Mouse (Mus musculus): Measurements from ENCODE around the gene Ccdc62.

Ccdc62 gene

DNA sequence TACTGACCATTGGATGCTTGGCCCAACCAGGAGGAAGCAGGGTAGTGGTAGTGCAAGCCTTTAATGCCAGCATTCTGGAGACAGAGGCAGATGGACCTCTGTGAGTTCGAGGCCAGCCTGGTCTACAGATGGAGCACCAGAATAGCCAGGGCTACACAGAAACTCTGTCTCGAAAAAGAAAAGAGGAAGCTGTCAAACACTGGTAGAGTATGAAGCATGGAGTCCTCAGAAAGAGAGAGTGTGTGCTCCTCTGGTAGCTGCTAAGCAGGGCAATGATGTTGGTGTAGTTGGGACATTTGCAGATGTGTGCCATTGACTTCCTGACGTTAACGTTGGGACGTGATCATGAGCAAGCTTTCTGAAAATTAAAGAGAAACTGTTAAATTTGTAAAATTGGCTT lies 8.0 kb downstream of the Ccdc62 start:
- DNase-seq = no peak

DNA sequence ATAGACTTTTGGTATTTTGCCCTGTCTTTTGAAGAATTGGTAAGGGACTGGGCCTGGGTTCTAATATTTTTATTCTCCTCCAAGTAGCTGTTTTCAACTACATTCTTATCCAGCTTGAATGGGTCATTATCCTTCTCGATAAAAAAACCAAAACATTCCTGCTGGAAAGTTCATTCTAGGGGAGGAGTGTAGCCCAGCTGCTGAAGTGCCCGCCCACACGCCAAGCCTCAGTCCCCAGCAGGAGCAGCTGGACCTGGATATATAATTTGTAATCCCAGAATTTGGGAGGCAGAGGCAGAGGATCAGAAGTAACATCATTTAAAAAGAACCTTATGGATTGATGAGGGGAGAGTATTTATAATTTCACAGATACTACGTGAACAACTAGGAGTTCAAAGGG lies 16.1 kb downstream of the Ccdc62 start:
- no peak for DNase-seq

DNA sequence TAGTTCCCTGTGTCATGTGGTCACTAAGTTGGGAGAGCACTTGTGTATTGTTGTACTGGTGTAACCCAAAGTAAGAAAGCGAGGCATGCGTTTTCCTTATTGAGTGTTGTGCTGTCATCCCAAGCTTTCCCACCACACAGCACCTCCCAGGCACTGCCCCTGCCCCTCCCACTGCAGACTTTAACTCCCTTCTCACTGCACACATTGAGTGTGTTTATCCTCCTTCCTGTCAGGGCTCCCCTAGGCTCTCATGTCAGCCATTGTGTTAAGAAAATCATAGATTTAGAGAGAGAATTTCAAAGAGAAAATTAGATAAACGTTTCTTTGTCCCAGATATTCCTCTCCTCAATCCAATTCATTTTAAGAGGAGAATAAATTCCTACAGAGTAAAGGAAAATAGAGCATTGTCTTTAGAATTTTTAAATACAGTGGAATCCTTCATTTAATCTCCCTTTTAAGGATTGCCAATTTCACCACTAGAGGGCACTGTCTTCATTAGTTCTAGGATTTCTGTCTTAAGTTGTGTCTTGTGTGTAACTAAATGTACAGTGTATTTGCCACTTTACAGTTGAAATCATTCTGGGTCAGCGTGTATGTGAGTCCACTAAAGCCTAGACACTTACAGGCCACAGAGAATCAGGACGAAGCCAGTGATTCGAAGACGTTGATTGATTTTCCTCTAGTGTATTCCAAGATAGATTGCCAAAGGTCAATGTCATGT lies 16.7 kb downstream of the Ccdc62 start:
- no peak for DNase-seq

DNA sequence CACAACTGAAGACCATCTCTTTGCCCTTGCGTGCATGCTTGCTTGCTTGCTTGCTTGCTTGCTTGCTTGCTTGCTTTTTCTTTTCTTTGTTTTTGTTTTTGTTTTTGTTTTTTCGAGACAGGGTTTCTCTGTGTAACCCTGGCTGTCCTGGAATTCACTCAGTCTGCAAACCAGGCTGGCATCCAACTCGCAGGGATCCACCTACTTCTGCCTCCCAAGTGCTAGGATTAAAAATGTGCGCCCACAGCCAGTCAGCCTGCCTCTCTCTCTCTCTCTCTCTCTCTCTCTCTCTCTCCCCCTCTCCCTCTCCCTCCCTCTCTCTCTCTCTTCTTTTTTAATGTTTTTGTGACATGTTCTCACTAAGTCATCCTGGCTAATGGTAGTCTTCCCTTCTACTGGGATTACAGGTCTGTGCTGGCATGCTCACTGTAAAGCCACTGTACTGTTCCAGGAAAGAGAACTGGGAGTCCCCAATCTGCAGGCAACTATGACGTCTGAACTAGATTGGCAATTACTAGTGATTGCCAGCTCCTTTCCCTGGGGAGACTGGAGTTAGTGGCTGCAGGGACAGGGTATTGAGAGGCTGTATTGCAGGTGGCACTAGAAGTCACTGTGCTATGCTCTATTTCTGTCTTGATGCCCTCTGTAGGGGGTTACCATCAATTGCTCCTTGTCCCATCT lies 22.0 kb downstream of the Ccdc62 start:
- no peak for DNase-seq

DNA sequence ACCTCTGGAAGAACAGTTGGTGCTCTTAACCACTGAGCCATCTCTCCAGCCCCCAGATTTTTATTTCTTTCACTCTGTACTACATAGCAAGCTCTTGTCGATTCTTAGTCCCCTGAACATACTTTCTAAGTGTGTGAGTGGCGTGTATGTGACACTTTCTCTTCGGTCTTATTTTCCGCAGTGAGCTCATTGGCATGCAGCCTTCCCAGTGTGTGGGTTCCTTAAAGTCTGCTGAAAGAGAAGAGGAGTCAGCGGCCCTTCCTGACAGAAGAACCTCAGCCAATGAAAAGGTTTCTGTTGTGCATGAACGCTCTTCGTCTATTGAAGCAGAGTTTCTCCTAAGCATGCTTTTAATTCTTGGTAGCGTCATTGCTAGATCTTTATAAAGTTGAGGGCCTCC lies 26.7 kb downstream of the Ccdc62 start:
- no peak for DNase-seq

DNA sequence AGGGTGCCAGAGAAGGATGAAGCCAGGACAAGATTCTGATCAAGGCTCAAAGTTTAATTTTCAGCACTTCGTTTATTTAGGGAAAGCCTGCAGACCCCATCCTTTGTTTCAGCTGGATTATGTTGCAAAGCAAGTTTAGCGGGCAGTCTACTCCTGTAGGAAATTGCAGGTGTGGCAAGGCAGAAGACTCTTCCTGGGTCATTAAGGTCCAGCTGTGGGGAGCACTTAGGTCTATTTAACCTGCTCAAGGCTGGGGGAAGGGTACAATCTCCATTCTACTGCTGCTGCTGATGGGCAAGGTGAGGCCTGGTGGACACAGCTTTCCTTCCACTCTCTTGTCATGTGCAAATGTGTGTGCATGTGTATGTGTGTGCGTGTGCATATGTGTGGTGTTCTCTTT lies 28.5 kb downstream of the Ccdc62 start:
- no peak for DNase-seq

DNA sequence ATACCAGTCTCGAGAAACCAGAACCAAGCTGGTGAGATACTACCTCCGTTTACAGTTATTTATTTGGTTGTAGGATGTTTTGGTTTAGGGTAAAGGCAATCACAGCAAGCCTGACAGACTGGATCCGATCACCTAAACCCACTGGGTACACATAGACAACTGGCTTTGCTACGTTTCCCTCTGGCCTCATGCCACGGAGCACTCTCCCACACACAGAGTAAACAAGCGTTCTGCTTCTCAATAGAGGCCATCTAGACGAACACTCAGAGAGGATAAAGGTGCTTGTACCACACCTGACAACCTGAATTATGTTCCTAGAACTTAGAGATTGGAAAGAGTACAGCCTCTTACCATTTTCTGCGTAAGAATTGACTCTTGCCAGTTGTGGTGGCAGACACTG lies 29.6 kb downstream of the Ccdc62 start:
- no peak for DNase-seq

DNA sequence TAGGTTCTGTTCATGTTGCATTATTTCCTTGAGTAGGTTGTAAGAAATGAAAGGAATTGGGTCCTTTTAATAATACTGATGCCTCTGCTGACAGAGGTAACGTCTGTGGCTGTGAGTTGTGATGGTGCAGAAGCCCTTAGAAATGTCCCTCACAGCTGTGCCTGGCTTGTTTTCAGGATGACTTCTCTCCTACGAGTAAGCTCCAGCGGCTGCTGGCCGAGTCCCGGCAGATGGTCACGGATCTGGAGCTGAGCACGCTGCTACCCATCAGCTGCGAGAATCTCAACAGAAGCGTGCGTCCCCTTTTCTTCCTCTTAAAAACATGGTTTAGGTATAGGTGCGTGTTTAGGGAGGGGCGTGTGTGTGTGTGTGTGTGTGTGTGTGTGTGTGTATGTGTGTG lies 30.6 kb downstream of the Ccdc62 start:
- DNase-seq = no peak

DNA sequence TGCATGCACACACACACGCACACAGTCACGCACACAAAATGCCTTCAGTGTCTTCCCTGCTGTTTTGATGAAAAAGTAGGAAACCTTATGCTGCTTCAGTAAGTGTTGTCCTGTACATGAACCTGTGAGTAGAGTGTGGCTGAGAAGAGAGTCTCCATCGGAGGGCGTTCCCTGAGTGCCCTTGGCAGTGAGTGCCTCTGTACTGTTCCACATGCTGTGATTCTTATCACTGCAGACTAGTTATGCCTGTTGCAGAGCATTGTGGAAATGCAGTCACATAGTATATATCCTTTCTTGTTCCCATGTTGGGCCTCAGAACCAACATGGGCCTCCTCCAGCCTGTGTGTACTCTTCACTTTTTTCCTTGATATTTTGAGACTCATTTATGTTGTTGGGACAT lies 33.7 kb downstream of the Ccdc62 start:
- DNase-seq = no peak

DNA sequence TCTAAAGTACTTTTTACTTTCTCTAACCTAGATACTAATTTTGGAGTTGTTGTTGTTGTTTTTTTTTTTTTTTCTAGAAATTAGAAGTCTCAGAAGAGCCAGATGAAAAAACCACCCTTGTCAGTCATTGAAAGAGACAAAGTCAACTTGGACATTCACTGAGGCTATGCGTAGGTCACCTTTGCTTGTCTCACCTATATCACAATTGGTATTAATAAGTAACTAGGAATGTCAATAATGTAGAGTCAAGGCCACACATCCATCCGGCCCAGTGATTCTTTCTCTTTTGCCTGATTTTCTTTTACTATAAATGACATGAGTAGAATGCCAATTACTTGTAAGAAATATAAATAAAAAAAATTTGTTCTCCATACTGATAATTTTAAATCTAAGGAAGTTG lies 36.3 kb downstream of the Ccdc62 start:
- no peak for DNase-seq

DNA sequence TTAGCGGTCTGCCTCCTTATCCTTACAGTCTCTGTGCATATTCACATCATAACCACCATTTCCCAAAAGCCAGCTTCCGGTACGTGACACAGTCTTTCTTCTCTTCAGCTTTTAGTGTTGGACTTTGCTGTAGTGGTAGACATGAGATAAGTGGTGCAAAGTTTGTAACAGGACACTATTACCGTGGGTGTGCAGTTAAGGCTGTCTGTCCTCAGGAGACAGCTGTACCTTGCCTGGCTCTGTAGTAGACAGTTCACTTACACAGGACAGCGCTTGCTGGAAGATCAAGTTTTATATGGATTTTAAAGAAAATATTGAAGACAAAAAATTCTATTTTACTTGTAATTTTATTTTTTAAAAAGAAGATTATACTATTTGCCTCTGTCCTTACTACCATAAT lies 38.0 kb downstream of the Ccdc62 start:
- no peak for DNase-seq

DNA sequence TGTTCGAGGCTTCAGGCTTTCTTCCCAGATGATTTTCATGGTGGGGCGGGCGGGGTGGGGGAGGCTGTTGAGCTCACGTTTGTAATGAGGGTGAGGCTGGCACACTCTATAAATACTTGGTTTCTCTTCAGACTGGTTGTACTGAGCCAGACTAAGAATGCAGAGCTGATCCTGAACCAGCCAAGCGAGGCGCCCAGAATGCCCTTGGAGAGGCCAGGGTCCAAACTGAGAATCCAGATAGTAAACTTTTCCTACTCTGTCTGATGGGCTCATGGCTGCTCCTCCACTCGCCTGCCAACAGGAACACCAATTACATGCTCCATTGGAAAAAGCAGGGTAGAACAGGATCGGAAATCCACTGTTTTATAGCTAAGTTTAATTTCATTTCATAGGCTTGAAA lies 38.7 kb downstream of the Ccdc62 start:
- DNase-seq = no peak

DNA sequence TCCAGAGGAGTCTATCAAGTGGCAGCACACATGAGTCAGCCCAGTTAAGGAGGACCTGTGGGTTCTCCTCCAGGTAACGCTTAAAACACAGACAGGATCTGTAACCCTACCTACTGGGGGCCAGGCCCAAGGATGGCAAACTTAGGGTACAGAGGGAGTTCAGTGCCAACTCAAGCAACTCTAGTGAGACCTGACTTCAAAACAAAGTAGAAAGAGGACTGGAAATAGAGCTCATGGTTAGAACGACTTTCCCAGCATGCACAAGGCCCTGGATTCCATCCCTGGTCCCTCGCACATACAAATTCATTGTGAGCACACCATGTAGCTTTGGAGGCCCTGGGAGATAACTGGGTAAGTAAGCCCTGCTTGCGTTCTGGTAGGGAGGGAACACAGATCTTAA lies 40.1 kb downstream of the Ccdc62 start:
- DNase-seq = no peak

DNA sequence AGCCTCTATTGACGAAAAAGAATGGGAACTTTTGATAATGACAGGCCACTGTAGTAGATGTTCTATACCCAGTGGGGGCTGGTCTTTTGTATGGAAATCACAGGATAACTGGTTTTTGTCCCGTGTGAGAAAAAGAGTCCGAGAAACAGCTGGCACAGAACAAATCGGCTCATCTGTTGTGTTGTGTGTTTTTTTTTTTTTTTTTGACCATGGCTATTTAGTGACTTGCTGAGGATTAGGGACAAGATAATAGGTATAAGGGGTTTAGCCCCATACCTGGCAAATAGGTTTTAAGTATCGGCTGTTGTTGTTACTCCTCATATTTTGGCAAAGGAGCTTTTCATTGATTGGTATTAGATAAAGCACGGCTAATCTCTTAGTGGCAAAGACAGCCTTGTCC lies 42.0 kb downstream of the Ccdc62 start:
- DNase-seq = no peak

DNA sequence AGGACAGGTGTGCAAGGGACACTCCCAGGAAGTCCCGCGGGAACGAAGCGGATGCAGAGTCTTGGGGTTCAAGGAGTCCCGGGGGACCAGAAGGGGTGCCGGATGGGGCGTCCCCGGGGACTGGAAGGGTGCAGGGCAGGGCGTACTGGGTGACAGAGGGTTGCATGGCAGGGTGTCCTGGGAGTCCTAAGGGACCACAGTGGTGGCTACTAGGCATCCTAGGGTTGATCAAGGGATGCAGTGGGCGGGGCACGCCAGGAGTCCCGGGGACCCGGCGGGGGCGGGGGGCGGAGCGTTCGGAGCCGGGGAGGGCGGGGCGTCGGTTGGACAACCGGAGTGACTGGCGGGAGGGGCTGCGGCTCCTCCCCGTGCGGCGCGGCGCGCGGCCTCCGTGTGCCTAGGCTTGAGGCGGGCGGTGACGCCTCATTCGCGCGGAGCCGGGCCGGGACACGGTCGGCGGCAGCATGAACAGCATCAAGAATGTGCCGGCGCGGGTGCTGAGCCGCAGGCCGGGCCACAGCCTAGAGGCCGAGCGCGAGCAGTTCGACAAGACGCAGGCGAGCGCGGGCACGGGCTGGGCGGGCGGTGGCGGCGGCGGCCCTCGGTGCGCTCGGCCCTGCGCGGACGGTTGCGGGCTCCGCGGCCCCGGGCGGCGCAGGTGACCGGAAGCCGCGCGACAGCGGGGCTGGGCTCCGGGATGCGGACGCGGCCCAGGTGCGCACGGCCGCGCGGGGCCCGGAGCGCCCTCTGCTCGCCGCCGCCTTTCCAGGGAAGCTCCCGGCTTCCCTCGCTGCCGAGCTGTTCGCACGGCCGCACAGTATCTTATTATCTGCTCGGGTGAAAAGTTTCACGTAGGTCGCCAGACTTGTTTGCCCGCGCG lies 43.1 kb downstream of the Ccdc62 start, which contains the start of gene Hip1r:
TSS of gene Hip1r (plus strand) at position 330 of the 880 bp plus-strand sequence.
- peak; percentile 91 for DNase-seq

DNA sequence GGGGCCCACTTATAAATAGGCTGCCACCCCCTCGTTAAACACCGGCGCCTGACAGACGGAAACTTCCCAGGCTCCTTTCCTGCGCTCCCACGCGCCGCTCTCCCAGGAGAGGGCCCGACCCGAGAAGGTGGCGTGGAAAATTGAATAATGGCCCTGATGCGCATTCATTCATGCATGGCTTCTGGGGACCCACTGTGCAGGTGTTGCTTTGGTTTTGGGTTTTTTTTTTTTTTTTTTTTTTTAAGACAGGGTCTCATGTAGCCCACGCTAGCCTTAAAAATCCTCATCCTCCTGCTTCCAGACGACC lies 43.7 kb downstream of the Ccdc62 start:
- no peak for DNase-seq

DNA sequence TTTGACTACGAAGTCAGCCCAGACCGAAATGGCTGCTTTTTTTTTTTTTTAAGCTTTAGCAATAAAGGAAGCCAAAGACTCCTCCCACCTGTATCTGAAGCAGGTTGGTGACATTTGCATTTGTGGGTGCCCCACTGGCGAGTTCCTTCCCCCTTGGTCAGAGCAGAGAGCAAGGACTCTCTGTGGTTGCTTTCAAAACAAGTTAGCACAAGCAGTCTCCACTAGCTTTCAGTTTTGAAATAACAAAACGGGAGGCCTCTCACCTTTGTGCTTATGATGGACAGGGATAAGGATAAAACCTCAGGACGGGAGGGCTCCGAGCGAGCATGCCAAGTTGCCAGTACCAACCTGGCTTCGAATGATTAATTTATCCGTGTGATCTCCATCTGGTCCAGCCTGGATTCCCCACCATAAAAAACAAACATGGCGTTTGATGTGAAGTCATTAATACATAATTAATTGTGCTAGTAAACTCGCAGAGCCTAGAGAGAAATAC lies 44.2 kb downstream of the Ccdc62 start:
- DNase-seq = no peak

DNA sequence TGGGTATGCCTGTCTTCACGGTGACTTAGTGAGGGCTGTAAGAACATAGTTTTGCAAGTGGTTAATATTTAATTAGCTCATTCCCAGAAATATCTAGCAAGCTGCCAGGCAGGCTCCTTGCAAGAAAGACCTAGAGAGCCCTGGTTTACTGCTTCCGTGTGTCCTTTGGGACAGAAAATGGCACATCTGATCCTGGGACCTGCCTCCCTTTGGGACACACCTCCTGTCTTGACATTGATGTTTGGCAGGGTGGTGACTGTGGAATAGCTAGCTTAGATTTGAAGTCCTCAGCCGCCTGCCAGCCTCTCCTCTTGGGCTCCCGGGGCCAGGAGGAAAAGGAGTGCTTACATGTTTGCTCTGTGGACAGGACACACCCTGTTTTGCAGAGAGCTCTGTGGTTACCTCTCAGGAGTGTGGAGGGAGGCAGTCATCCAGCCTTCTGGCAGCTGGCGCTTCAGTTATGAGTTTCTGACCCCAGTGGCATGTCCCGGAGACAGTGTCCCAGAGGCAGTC lies 45.2 kb downstream of the Ccdc62 start:
- no peak for DNase-seq

DNA sequence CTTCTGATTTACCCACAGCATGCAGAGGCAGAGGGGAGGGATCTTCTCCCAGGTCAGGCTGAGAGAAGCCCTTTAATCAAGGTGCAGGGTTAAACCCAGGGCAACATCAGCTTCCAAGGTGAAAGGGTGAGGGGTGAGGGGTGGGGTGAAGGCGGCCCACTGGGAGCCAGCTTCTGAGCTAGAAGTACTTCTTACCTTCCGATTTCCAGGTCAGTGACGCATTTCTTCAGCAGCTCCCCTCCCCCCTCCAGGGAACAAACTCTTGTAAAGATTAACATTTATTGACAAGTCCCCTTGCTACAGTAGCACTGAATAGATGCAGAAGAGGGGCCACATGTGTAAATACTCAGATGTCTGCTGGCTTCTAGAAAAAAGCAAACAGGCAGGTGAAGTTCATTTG lies 46.8 kb downstream of the Ccdc62 start:
- no peak for DNase-seq

DNA sequence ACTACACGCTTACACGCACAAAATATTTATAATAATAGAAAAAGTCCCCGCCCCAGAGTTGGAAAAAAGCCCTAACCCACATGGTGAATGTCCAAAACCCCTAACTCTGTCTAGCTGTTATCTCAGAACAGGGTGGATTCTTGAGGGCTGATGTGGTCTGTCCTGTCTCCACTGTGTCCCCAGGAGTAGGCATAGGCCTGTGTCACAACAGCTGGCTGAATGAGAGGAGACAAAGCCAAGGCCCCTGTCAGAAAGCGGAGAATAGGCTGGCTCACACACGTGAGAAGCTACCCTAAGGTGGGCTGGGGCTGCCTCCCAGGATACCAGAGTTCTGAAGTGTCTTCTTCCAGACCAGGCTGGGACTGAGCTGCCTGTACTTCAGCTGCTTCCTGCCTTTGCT lies 47.7 kb downstream of the Ccdc62 start:
- DNase-seq = no peak

DNA sequence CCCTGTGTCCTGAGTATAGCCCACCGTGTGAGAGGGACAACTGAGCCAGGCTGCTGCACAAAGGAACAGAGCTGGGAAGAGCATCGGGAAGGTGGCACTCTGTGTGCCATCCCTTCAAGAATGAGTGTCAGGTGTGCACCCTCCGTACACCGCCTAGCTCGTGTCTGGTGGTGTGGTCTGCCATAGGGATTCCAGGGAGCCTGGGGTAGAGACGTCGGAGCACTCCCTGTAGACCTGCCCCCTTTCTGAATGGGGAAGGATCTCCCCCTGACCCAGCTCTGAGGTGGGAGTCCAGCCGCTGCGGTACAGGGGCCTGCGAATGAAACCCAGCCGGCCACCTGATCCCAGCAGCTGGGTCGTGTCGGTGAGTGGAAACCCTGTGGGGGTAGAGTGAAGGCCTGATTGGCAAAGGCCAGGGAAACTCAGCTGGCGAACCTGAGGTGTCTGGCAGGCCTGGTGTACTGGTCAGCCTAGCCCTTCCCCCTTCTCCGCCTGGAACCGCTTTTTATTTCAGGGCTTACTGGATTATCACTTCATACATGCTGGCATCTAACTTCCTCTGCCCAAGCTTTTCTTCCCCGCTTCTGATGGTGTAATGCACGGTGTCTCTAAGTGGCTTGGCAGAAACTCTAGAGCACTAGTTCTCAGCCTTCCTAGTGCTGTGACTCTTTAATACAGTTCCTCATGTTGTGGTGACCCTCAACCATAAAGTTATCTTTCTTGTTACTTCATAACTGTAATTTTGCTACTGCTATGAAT lies 48.9 kb downstream of the Ccdc62 start:
- DNase-seq = no peak

DNA sequence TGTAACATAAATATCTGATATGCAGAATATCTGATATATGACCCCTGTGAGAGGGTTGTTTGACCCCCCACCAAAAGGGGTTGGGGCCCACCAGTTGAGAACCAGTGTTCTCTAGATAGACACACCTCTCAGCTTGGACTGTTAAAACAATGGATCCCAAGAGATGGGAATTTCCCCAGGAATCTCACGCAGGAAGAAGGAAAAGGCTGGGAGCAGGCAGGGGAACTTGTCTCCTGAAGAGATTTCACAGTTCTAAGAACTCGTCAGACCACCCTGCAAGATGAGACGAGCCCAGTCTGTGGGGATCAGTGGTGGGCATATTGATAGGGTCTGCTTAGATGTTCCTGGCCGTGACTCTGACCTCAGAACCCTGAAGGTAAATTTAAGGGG lies 49.5 kb downstream of the Ccdc62 start:
- DNase-seq = no peak
